26 mouse cellular contexts compared by ENCODE assay signal in genomic region chr1:72426456-72426855, GRCm38 (mm10).
"Had no signal": no experiment of that assay in that cellular context is flagged by ENCODE, and none has a peak within 500 bp of the region (broad histone marks: within the 10 kb centered on the region; RNA-seq: fewer than 3 reads in every experiment).

No protein-coding gene starts in this region.

- H3K4me2 ChIP-seq: embryonic facial prominence, embryonic 12.5 days; embryonic facial prominence, embryonic 13.5 days; embryonic facial prominence, embryonic 15.5 days; forebrain, embryonic 12.5 days; forebrain, embryonic 13.5 days; forebrain, embryonic 15.5 days had no signal

- H3K4me1 ChIP-seq: embryonic facial prominence, embryonic 12.5 days; embryonic facial prominence, embryonic 13.5 days; embryonic facial prominence, embryonic 15.5 days; forebrain, embryonic 10.5 days; forebrain, embryonic 12.5 days; forebrain, embryonic 13.5 days; forebrain, embryonic 15.5 days; heart, embryonic 10.5 days had no signal

- H3K9me3 ChIP-seq: embryonic facial prominence, embryonic 10.5 days; embryonic facial prominence, embryonic 12.5 days; embryonic facial prominence, embryonic 13.5 days; embryonic facial prominence, embryonic 15.5 days; forebrain, embryonic 10.5 days; forebrain, embryonic 12.5 days; forebrain, embryonic 13.5 days; forebrain, embryonic 15.5 days; heart, embryonic 10.5 days had no signal

- DNase-seq: cerebellum, postnatal 10 days; cerebellum, postnatal 14 days; cerebellum, postnatal 25 days; cerebellum, postnatal 36 days; embryo, embryonic 11 days; forebrain, postnatal 0 days; gastrocnemius, adult 2 months; gastrocnemius, postnatal 10 days; gastrocnemius, postnatal 14 days; gastrocnemius, postnatal 25 days; gastrocnemius, postnatal 36 days; heart, adult 11 months; heart, adult 18-20 months; heart, adult 2 months had no signal

- H3K36me3 ChIP-seq: embryonic facial prominence, embryonic 10.5 days; embryonic facial prominence, embryonic 12.5 days; embryonic facial prominence, embryonic 13.5 days; embryonic facial prominence, embryonic 15.5 days; forebrain, embryonic 10.5 days; forebrain, embryonic 12.5 days; forebrain, embryonic 15.5 days; heart, embryonic 10.5 days had no signal

- H3K9ac ChIP-seq: embryonic facial prominence, embryonic 12.5 days; embryonic facial prominence, embryonic 13.5 days; embryonic facial prominence, embryonic 15.5 days; forebrain, embryonic 12.5 days; forebrain, embryonic 13.5 days; forebrain, embryonic 15.5 days; forebrain, postnatal 0 days had no signal

- H3K27ac ChIP-seq: embryonic facial prominence, embryonic 10.5 days; embryonic facial prominence, embryonic 12.5 days; embryonic facial prominence, embryonic 13.5 days; embryonic facial prominence, embryonic 15.5 days; forebrain, embryonic 10.5 days; forebrain, embryonic 12.5 days; forebrain, embryonic 13.5 days; forebrain, embryonic 15.5 days; gastrocnemius, adult 2 months; heart, adult 2 months; heart, embryonic 10.5 days had no signal

- H3K4me3 ChIP-seq: embryonic facial prominence, embryonic 10.5 days; embryonic facial prominence, embryonic 12.5 days; embryonic facial prominence, embryonic 13.5 days; embryonic facial prominence, embryonic 15.5 days; erythroblast, embryonic 14.5 days; forebrain, embryonic 10.5 days; forebrain, embryonic 12.5 days; forebrain, embryonic 13.5 days; forebrain, embryonic 15.5 days; gastrocnemius, adult 2 months; heart, adult 2 months; heart, embryonic 10.5 days had no signal

- ATAC-seq: forebrain, embryonic 13.5 days; forebrain, embryonic 14.5 days; forebrain, embryonic 15.5 days; forebrain, embryonic 16.5 days; forebrain, postnatal 0 days had no signal

- H3K27me3 ChIP-seq: embryonic facial prominence, embryonic 12.5 days; embryonic facial prominence, embryonic 13.5 days; embryonic facial prominence, embryonic 15.5 days; forebrain, embryonic 12.5 days; forebrain, embryonic 13.5 days; forebrain, embryonic 15.5 days had no signal
